Mouse (Mus musculus) neural tube, embryonic 15.5 days (tissue): Measurements from ENCODE around the gene Adra1b. TPM values are rescaled to one million over a fixed set of nuclear protein-coding genes. Genes with fewer than 3 reads are reported as not detected.

ENCODE experiments used
- ATAC-seq: fragments of 200-750 bp; cut with Nextera tagmentation; 2 replicates; pipeline ENCODE4 v1.8.0; 2017; ENCODE audit warnings: mild to moderate bottlenecking, moderate TSS enrichment, moderate library complexity; ENCODE audit not compliant: low FRiP score
- H3K27ac ChIP-seq: fragments of 300-500 bp; sonication (generic); replicated peaks from 2 replicates; pipeline ENCODE4 v1.5.1; 2015; ENCODE audit warnings: mild to moderate bottlenecking, inconsistent platforms
- H3K27me3 ChIP-seq: fragments of 300-500 bp; sonication (generic); replicated peaks from 2 replicates; pipeline ENCODE4 v1.6.1; 2015; ENCODE audit warnings: inconsistent platforms
- H3K36me3 ChIP-seq: fragments of 300-500 bp; sonication (generic); 2 replicates; pipeline ENCODE4 v1.6.1; 2015; ENCODE audit warnings: inconsistent platforms
- H3K4me1 ChIP-seq: fragments of 300-500 bp; sonication (generic); 2 replicates; pipeline ENCODE4 v1.6.1; 2015; ENCODE audit warnings: inconsistent platforms
- H3K4me2 ChIP-seq: fragments of 300-500 bp; sonication (generic); 2 replicates; pipeline ENCODE4 v1.6.1; 2015; ENCODE audit warnings: inconsistent platforms, mild to moderate bottlenecking, moderate library complexity
- H3K4me3 ChIP-seq: fragments of 300-500 bp; sonication (generic); replicated peaks from 2 replicates; pipeline ENCODE4 v1.5.1; 2015; ENCODE audit warnings: mild to moderate bottlenecking, inconsistent platforms
- H3K9ac ChIP-seq: fragments of 300-500 bp; sonication (generic); replicated peaks from 2 replicates; pipeline ENCODE4 v1.6.1; 2015; ENCODE audit warnings: mild to moderate bottlenecking, inconsistent platforms
- H3K9me3 ChIP-seq: fragments of 300-500 bp; sonication (generic); replicated peaks from 2 replicates; pipeline ENCODE4 v1.6.1; 2016; ENCODE audit warnings: inconsistent platforms
- WGBS: fragments of 180-500 bp; shearing (Covaris S2); methylation state at CpG from one replicate; pipeline ENCODE4 v1.1.7; 2015; ENCODE audit warnings: mixed read lengths; 5-methylcytosine and 5-hydroxymethylcytosine counted together
- polyA plus RNA-seq: library from polyadenylated mRNA; unstranded; fragments of >200 nt; fragmentation: Nextera tagmentation; extraction: Ambion mirVana; gene quantifications from 2 replicates; pipeline ENCODE4 v1.2.1, GENCODE M21; 2015

The Adra1b gene
- polyA plus RNA-seq, 1 experiment from 2014 or later, result 16.4 TPM

GRCm38 (mm10) chr11:43755411-43755810 lies 145.6 kb downstream of the Adra1b start:
- no peaks in the 10 kb centered on the region for H3K36me3 ChIP-seq
- WGBS, result 75% methylated on average over 5 of the region's 5 CpGs
- no peak overlapping the region for H3K9ac ChIP-seq
- H3K27ac ChIP-seq, result no peak overlapping the region
- H3K4me1 ChIP-seq, result no peaks in the 10 kb centered on the region
- H3K27me3 ChIP-seq, result no peaks in the 10 kb centered on the region; the same call in 1 of the 2 replicates
- H3K4me3 ChIP-seq, result no peak overlapping the region
- H3K9me3 ChIP-seq, result no peaks in the 10 kb centered on the region
- H3K4me2 ChIP-seq, result no peak overlapping the region
- no peak for ATAC-seq

DNA sequence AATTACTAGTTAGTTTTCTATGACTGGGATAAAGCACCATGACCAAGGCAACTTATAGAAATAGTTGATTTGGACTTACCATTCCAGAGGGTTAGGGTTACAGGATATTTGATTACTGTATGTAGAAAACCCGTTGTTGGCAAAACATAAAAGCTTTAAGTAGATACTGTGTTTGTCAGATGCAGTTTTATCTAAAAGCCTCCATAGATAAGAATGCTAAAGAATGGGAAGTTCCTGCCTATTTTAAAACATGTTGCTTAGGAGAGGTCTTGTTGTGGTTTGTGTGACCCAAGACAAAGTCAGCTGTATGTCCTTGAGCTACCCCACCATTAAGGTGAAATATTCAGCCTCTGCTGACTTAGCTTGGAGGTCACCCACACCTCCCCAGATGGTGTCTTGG lies 146.4 kb downstream of the Adra1b start:
- 86% methylated on average over 1 of the region's 1 CpGs for WGBS
- no peak overlapping the region for H3K9ac ChIP-seq
- no peaks in the 10 kb centered on the region for H3K4me1 ChIP-seq
- H3K4me3 ChIP-seq, result no peak overlapping the region
- no peak overlapping the region for H3K27ac ChIP-seq
- H3K27me3 ChIP-seq, result no peaks in the 10 kb centered on the region; the same call in 1 of the 2 replicates
- no peaks in the 10 kb centered on the region for H3K36me3 ChIP-seq
- no peak overlapping the region for H3K4me2 ChIP-seq
- no peak for ATAC-seq
- no peaks in the 10 kb centered on the region for H3K9me3 ChIP-seq

DNA sequence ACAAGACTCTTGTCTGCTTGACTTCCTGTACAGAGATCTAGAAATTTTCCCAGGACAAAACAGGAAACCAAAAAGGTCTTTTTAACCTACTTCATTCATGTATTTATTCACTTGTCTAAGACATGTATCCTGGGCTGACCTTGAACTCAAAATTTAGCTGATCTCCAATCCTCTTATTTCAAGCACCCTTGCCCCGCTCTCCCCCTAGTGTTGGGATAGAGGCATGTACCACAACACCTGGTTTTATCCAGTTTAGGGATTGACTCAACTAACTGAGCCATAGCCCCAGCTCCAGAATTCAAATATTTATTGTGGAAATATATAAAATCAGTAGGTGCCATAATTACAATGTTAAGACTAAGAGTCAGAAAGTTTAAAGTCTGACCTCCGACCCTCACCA lies 149.5 kb downstream of the Adra1b start:
- Histone ChIP-seq H3K4me3 (no peak overlapping the region), H3K36me3 (no peaks in the 10 kb centered on the region), H3K4me1 (peaks cover 12% of the 10 kb centered on the region), H3K4me2 (no peak overlapping the region), H3K27me3 (no peaks in the 10 kb centered on the region; the same call in 1 of the 2 replicates), H3K9ac (no peak overlapping the region), H3K27ac (no peak overlapping the region), H3K9me3 (no peaks in the 10 kb centered on the region)
- 73% methylated on average over 2 of the region's 2 CpGs for WGBS
- ATAC-seq, result no peak

DNA sequence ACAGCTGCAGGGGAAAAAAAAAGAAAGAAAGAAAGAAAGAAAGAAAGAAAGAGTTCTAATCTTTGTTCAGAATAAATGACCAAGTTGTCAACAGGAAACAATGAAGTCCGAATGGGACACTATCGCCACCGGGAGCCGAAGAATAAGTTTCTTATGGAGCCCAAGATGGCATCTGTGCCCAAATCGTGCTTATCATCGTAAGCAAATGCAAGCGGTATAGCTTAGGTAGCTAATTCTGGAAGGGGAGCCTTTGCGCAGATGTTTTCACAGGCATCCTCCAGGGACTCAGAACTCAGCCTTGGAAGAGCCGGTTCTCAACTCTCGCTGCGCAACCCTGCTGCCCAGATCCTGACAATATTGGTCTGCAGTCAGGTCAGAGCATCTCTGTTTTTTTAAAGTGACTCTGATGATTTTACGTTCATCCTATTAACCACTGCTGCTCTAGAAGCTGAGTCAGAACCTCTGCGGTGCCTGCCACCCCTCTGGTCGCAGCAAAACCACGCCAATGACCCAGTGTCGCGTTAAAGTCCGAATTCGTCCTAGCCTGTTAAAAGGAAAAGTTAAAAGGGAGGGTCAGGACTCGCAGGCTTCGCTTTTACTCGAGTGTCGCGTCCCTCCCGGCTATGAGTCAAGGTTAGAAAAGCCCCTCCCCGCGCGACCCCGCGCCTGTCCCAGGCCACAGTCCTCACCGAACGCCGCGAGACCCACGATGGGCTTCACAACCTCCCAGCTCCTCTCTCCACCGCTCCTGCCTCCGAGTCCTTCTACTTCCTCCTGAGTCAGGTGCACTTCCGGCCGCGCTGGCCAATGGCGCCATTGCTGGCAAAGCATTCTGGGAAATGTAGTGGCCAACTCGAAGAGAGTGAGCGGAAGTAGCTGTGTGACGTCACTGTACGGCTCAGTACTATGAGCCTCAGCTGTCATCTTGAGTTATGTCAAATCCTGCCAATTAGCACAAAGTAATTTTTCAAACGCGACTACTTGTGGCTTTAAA lies 153.5 kb downstream of the Adra1b start, which contains the start of gene Ttc1:
Gene Ttc1 (minus strand): TSS at position 776 of the 994 bp plus-strand sequence.
- peak within 1 kb of the TSS; percentile 84 for H3K9ac ChIP-seq
- 4% methylated on average over 47 of the region's 47 CpGs for WGBS
- peaks cover 18% of the 10 kb centered on the region for H3K4me1 ChIP-seq
- H3K4me3 ChIP-seq, result peak within 1 kb of the TSS; percentile 87
- ATAC-seq, result peak; percentile 99
- peak within 1 kb of the TSS; percentile 89 for H3K4me2 ChIP-seq
- H3K36me3 ChIP-seq, result peaks cover 18% of the 10 kb centered on the region
- peak within 1 kb of the TSS; percentile 76 for H3K27ac ChIP-seq
- no peaks in the 10 kb centered on the region for H3K9me3 ChIP-seq
- H3K27me3 ChIP-seq, result no peaks in the 10 kb centered on the region

DNA sequence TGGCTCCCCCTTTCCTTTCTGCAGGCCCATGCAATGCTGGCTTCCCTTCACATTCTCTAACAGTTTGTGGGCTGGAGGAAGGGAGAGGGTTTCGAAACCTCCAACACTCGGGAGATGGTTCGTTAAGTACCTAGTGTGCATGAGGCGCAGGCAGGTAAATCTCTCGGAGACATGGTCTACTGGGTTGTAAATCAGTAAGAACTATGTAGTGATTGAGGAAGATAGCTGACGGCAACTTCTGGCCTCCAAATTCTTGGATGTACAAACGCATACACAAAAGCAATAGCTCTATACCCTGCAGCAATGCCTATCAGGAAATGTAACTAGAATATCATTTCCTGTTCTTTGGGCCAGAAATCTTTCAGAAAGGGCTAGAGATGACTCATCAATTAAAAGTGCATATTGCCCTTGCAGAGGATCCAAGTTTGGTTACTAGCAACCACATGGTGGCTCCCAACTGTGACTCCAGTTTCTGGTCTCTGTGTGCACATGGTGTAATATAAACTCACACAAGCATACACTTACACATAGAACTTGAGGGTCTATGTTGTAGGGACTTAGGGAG lies 172.2 kb downstream of the Adra1b start:
- H3K9ac ChIP-seq, result no peak overlapping the region
- no peak for ATAC-seq
- no peaks in the 10 kb centered on the region for H3K4me1 ChIP-seq
- H3K36me3 ChIP-seq, result peaks cover 42% of the 10 kb centered on the region
- 85% methylated on average over 7 of the region's 7 CpGs for WGBS
- H3K27me3 ChIP-seq, result no peaks in the 10 kb centered on the region
- no peak overlapping the region for H3K4me2 ChIP-seq
- no peaks in the 10 kb centered on the region for H3K9me3 ChIP-seq
- H3K4me3 ChIP-seq, result no peak overlapping the region
- no peak overlapping the region for H3K27ac ChIP-seq

- Histone ChIP-seq H3K4me2 (no peak overlapping the region), H3K36me3 (peaks cover 37% of the 10 kb centered on the region), H3K27ac (no peak overlapping the region), H3K4me1 (no peaks in the 10 kb centered on the region), H3K9ac (no peak overlapping the region), H3K4me3 (no peak overlapping the region), H3K9me3 (no peaks in the 10 kb centered on the region), H3K27me3 (no peaks in the 10 kb centered on the region)
- ATAC-seq, result no peak
- WGBS, result 85% methylated on average over 7 of the region's 7 CpGs
Measured at GRCm38 (mm10) chr11:43727796-43728195, 173.2 kb downstream of the Adra1b start.

Other genes starting within 250 kb of the Adra1b start
- gene Pwwp2a, start 219.2 kb downstream of the Adra1b start, polyA plus RNA-seq, result 25.2 and 25.4 TPM in 2 replicates
- gene Ttc1, start 153.2 kb downstream of the Adra1b start, polyA plus RNA-seq, result 73.8 and 77.8 TPM in 2 replicates